Mouse (Mus musculus) cerebellum, adult 11 months (tissue): Measurements from ENCODE around the gene Fam222b.
A peak's percentile ranks its signal among the peaks of the same experiment; 100 is the strongest.

ENCODE experiments used
- DNase-seq: peaks from one replicate; pipeline ENCODE4 v3.0.0; 2022

Fam222b gene

GRCm38 (mm10) chr11:78166161-78166560, 71.7 kb downstream of the Fam222b start:
- DNase-seq = no peak

- no peak for DNase-seq
Observed at GRCm38 (mm10) chr11:78166640-78167039, 72.2 kb downstream of the Fam222b start.

GRCm38 (mm10) chr11:78167257-78167959, 72.9 kb downstream of the Fam222b start:
- no peak for DNase-seq

GRCm38 (mm10) chr11:78168541-78169468, 74.3 kb downstream of the Fam222b start:
- DNase-seq = no peak

GRCm38 (mm10) chr11:78170306-78170705, 75.8 kb downstream of the Fam222b start:
- no peak for DNase-seq

- no peak for DNase-seq
Observed at GRCm38 (mm10) chr11:78171328-78171727, 76.9 kb downstream of the Fam222b start.

- no peak for DNase-seq
Observed at GRCm38 (mm10) chr11:78172034-78172747, 77.7 kb downstream of the Fam222b start.

GRCm38 (mm10) chr11:78172748-78173383, 78.4 kb downstream of the Fam222b start:
- DNase-seq = no peak

- no peak for DNase-seq
Observed at GRCm38 (mm10) chr11:78174506-78174905, 80.0 kb downstream of the Fam222b start.

GRCm38 (mm10) chr11:78175771-78176401, 81.4 kb downstream of the Fam222b start:
- no peak for DNase-seq

GRCm38 (mm10) chr11:78176402-78176862, 82.0 kb downstream of the Fam222b start, which contains the start of the genes Nek8 and Tlcd1:
Nek8 (minus strand) TSS chr11:78176675.
Tlcd1 (plus strand) TSS chr11:78176711.
- DNase-seq = peak; percentile 76

- DNase-seq = no peak
Observed at GRCm38 (mm10) chr11:78176905-78177331, 82.5 kb downstream of the Fam222b start.

- no peak for DNase-seq
Observed at GRCm38 (mm10) chr11:78177437-78177836, 83.0 kb downstream of the Fam222b start.

- peak; percentile 88 for DNase-seq
Observed at GRCm38 (mm10) chr11:78177903-78178858, 83.7 kb downstream of the Fam222b start.

GRCm38 (mm10) chr11:78178859-78179437, 84.5 kb downstream of the Fam222b start:
- no peak for DNase-seq

GRCm38 (mm10) chr11:78179438-78179999, 85.1 kb downstream of the Fam222b start:
- no peak for DNase-seq

- no peak for DNase-seq
Observed at GRCm38 (mm10) chr11:78180081-78180761, 85.8 kb downstream of the Fam222b start.

- no peak for DNase-seq
Observed at GRCm38 (mm10) chr11:78181830-78182357, 87.4 kb downstream of the Fam222b start.

GRCm38 (mm10) chr11:78182450-78182849, 88.0 kb downstream of the Fam222b start:
- DNase-seq = no peak
